11 mouse cellular contexts compared by ENCODE assay signal in the genomic region with DNA sequence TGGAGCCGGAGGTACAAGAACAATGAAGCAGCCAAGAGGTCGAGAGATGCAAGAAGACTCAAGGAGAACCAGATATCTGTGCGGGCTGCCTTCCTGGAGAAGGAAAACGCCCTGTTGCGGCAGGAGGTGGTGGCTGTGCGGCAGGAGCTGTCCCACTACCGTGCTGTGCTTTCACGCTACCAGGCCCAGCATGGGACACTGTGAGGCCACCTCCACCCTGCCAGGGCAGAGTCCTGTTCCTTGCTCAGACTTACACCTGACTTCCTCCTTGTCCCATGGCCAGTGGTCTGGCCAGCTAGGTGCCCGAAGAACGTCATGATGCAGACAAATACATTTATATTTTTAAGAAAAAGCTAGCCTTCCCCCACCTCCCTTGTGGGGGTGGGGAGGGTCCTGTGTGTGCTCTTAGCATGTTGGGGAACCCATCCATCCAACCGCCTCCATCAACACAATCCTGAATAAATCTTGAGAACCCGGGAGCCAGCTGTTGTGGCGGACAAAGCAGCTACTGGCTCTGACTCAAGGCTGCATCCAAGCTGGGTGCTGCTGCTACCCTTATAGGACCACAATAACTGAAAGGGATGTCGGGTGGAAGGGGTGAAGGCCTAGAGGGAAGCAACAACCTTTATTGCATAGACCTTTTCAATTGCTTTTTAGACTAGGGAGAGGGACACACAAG. TPM values are rescaled to one million over a fixed set of nuclear protein-coding genes. Genes with fewer than 3 reads are reported as not detected.
DNase-seq lines count a peak whose midpoint lies in the region; ATAC-seq and TF ChIP-seq lines count a peak whose summit lies in the region.
"Had no signal": no experiment of that assay in that cellular context is flagged by ENCODE, and none has a peak within 500 bp of the region (broad histone marks: within the 10 kb centered on the region; RNA-seq: fewer than 3 reads in every experiment).

No protein-coding gene starts in this region.

- 62% methylated on average over 14 of the region's 14 CpGs for WGBS in intestine, embryonic 16.5 days
- 44% methylated on average over 14 of the region's 14 CpGs for WGBS in small intestine, adult 2 months
- 63% methylated on average over 14 of the region's 14 CpGs for WGBS in lung, postnatal 0 days

- peak; percentile 63 for DNase-seq in cerebellum, adult 9-11 months
- DNase-seq in cerebellum, postnatal 36 days, result no peak
- no peak for DNase-seq in testis, postnatal 10 days (ENCODE audit: low spot score)
- DNase-seq in urinary bladder, adult 2 months (ENCODE audit: low spot score), result no peak
- no peak for DNase-seq in lung, postnatal 0 days (ENCODE audit: low spot score)
- DNase-seq: heart, postnatal 36 days had no signal

- no peak for TF ChIP-seq CTCF in testis, adult 2 months (IDR thresholded peaks at IDR 0.05; ENCODE audit: control insufficient read depth, insufficient read depth, insufficient replicate concordance, low read depth, low read length)
- no peak for TF ChIP-seq CTCF in small intestine, adult 2 months (IDR thresholded peaks at IDR 0.05; ENCODE audit: extremely low read depth, insufficient read length, insufficient replicate concordance, low read depth, low read length)
- no peak for TF ChIP-seq CTCF in lung, postnatal 0 days (IDR thresholded peaks at IDR 0.05)

- no peak for ATAC-seq in intestine, embryonic 16.5 days
- ATAC-seq in lung, postnatal 0 days, result no peak

- H3K4me2 ChIP-seq in intestine, embryonic 16.5 days (ENCODE audit: low read depth, low read length), result no peak overlapping the region; the same call in 1 of the 2 replicates
- H3K4me2 ChIP-seq in lung, postnatal 0 days (replicated peaks; ENCODE audit: low read depth, low read length), result no peak overlapping the region
- H3K4me2 ChIP-seq: liver, embryonic 15.5 days had no signal

- peaks cover 4% of the 10 kb centered on the region for H3K36me3 ChIP-seq in testis, adult 2 months (ENCODE audit: control insufficient read depth, insufficient read depth, low read length)
- peaks cover 22% of the 10 kb centered on the region for H3K36me3 ChIP-seq in intestine, embryonic 16.5 days (ENCODE audit: control insufficient read depth, insufficient read depth, low read length)
- peaks cover 51% of the 10 kb centered on the region for H3K36me3 ChIP-seq in small intestine, adult 2 months (ENCODE audit: control insufficient read depth, insufficient read depth, low read length)
- peaks cover 17% of the 10 kb centered on the region for H3K36me3 ChIP-seq in lung, postnatal 0 days (ENCODE audit: insufficient read depth, low read length)

- no peak overlapping the region for H3K4me3 ChIP-seq in testis, adult 2 months (ENCODE audit: control insufficient read depth, low read depth, low read length)
- H3K4me3 ChIP-seq in intestine, embryonic 16.5 days (ENCODE audit: low read length), result no peak overlapping the region
- H3K4me3 ChIP-seq in small intestine, adult 2 months (ENCODE audit: low read depth, low read length), result no peak overlapping the region
- no peak overlapping the region for H3K4me3 ChIP-seq in lung, postnatal 0 days (ENCODE audit: low read depth, low read length)
- H3K4me3 ChIP-seq: liver, embryonic 15.5 days; neural tube, embryonic 12.5 days had no signal

- H3K9ac ChIP-seq in intestine, embryonic 16.5 days (ENCODE audit: low read depth, low read length), result no peak overlapping the region
- H3K9ac ChIP-seq in lung, postnatal 0 days (replicated peaks; ENCODE audit: low read depth), result no peak overlapping the region
- H3K9ac ChIP-seq: liver, embryonic 15.5 days; neural tube, embryonic 12.5 days had no signal

- TF ChIP-seq EP300 in lung, postnatal 0 days (IDR thresholded peaks at IDR 0.05), result no peak

- peaks cover 57% of the 10 kb centered on the region for H3K4me1 ChIP-seq in testis, adult 2 months (ENCODE audit: control insufficient read depth, insufficient read depth, low read length)
- H3K4me1 ChIP-seq in intestine, embryonic 16.5 days (ENCODE audit: control insufficient read depth, insufficient read depth, low read length), result peaks cover 57% of the 10 kb centered on the region
- peaks cover 43% of the 10 kb centered on the region for H3K4me1 ChIP-seq in small intestine, adult 2 months (ENCODE audit: control insufficient read depth, insufficient read depth, insufficient read length, low read length)
- H3K4me1 ChIP-seq in lung, postnatal 0 days (ENCODE audit: insufficient read depth, low read depth, low read length), result peaks cover 26% of the 10 kb centered on the region

- peak; percentile 2; the same call in 1 of the 2 replicates for TF ChIP-seq POLR2A in testis, adult 2 months (IDR thresholded peaks at IDR 0.05; ENCODE audit: control insufficient read depth, low read depth, low read length)
- 0 out of 2 replicates have a peak, but pooled peaks have one; percentile 22 for TF ChIP-seq POLR2A in small intestine, adult 2 months (IDR thresholded peaks at IDR 0.05; ENCODE audit: low read depth, low read length)

- no peaks in the 10 kb centered on the region for H3K9me3 ChIP-seq in intestine, embryonic 16.5 days (ENCODE audit: control insufficient read depth, low read length)
- H3K9me3 ChIP-seq in lung, postnatal 0 days (ENCODE audit: low read length), result no peaks in the 10 kb centered on the region
- H3K9me3 ChIP-seq: liver, embryonic 15.5 days; neural tube, embryonic 12.5 days had no signal

- no peak overlapping the region; the same call in 1 of the 2 replicates for H3K27ac ChIP-seq in testis, adult 2 months (ENCODE audit: control insufficient read depth, insufficient read depth, low read depth, low read length)
- peak overlapping the region; percentile 55 for H3K27ac ChIP-seq in intestine, embryonic 16.5 days (ENCODE audit: low read length)
- peak overlapping the region; percentile 100 for H3K27ac ChIP-seq in small intestine, adult 2 months (ENCODE audit: insufficient read depth, low read depth, low read length)
- H3K27ac ChIP-seq in lung, postnatal 0 days (ENCODE audit: low read length), result no peak overlapping the region
- H3K27ac ChIP-seq: liver, embryonic 15.5 days; neural tube, embryonic 12.5 days had no signal

- no peaks in the 10 kb centered on the region for H3K27me3 ChIP-seq in testis, adult 2 months (ENCODE audit: control insufficient read depth, insufficient read depth, low read length)
- H3K27me3 ChIP-seq in intestine, embryonic 16.5 days (replicated peaks; ENCODE audit: control insufficient read depth, insufficient read depth, low read length), result no peaks in the 10 kb centered on the region
- H3K27me3 ChIP-seq in small intestine, adult 2 months (ENCODE audit: control insufficient read depth, insufficient read depth, low read length), result no peaks in the 10 kb centered on the region
- no peaks in the 10 kb centered on the region for H3K27me3 ChIP-seq in lung, postnatal 0 days (replicated peaks; ENCODE audit: insufficient read depth, low read length)
- H3K27me3 ChIP-seq: liver, embryonic 15.5 days; neural tube, embryonic 12.5 days had no signal

RNA-seq across cellular contexts. Expression of a gene that starts 4.9 kb away (rescaled TPM):
- 11.2 and 12.9 TPM in 2 replicates for polyA plus RNA-seq in testis, adult 2 months (2012; rRNA removed)
- 2.3 and 3.2 TPM in 2 replicates for polyA plus RNA-seq in intestine, embryonic 16.5 days (2015; fragmentation: Nextera tagmentation; extraction: Ambion mirVana)
- 8.9 and 13.1 TPM in 2 replicates for polyA plus RNA-seq in small intestine, adult 2 months (2012; rRNA removed)
- polyA plus RNA-seq in urinary bladder, adult 2 months (2012; rRNA removed), result 335 and 503 TPM in 2 replicates
- 6.8 and 9.4 TPM in 2 replicates for polyA plus RNA-seq in lung, postnatal 0 days (2015; fragmentation: Nextera tagmentation; extraction: Ambion mirVana)

RNA-seq across cellular contexts. Expression of a gene that starts 5.4 kb away (rescaled TPM):
- polyA plus RNA-seq in testis, adult 2 months (2012; rRNA removed), result 517 and 652 TPM in 2 replicates
- polyA plus RNA-seq in intestine, embryonic 16.5 days (2015; fragmentation: Nextera tagmentation; extraction: Ambion mirVana), result 1,070 and 1,157 TPM in 2 replicates
- 820 and 1,370 TPM in 2 replicates for polyA plus RNA-seq in small intestine, adult 2 months (2012; rRNA removed)
- 594 and 906 TPM in 2 replicates for polyA plus RNA-seq in urinary bladder, adult 2 months (2012; rRNA removed)
- 720 and 782 TPM in 2 replicates for polyA plus RNA-seq in lung, postnatal 0 days (2015; fragmentation: Nextera tagmentation; extraction: Ambion mirVana)

RNA-seq across cellular contexts. Expression of a gene that starts 8.0 kb away (rescaled TPM):
- polyA plus RNA-seq in testis, adult 2 months (2012; rRNA removed), result 33.4 and 34.6 TPM in 2 replicates
- 55.6 and 59.2 TPM in 2 replicates for polyA plus RNA-seq in intestine, embryonic 16.5 days (2015; fragmentation: Nextera tagmentation; extraction: Ambion mirVana)
- 87.3 and 164 TPM in 2 replicates for polyA plus RNA-seq in small intestine, adult 2 months (2012; rRNA removed)
- 22.1 and 25.6 TPM in 2 replicates for polyA plus RNA-seq in urinary bladder, adult 2 months (2012; rRNA removed)
- 17.9 and 18.2 TPM in 2 replicates for polyA plus RNA-seq in lung, postnatal 0 days (2015; fragmentation: Nextera tagmentation; extraction: Ambion mirVana)

RNA-seq across cellular contexts. Expression of a gene that starts 10.2 kb away (rescaled TPM):
- 2.3 and 3.3 TPM in 2 replicates for polyA plus RNA-seq in testis, adult 2 months (2012; rRNA removed)
- polyA plus RNA-seq in intestine, embryonic 16.5 days (2015; fragmentation: Nextera tagmentation; extraction: Ambion mirVana), result 4.1 and 5.3 TPM in 2 replicates
- 2.1 and 2.3 TPM in 2 replicates for polyA plus RNA-seq in small intestine, adult 2 months (2012; rRNA removed)
- 25.0 and 29.8 TPM in 2 replicates for polyA plus RNA-seq in urinary bladder, adult 2 months (2012; rRNA removed)
- polyA plus RNA-seq in lung, postnatal 0 days (2015; fragmentation: Nextera tagmentation; extraction: Ambion mirVana), result 1.5 and 2.4 TPM in 2 replicates

RNA-seq across cellular contexts. Expression of a gene that starts 11.2 kb away (rescaled TPM):
- polyA plus RNA-seq in testis, adult 2 months (2012; rRNA removed), result 145 and 176 TPM in 2 replicates
- 30.9 and 34.2 TPM in 2 replicates for polyA plus RNA-seq in intestine, embryonic 16.5 days (2015; fragmentation: Nextera tagmentation; extraction: Ambion mirVana)
- polyA plus RNA-seq in small intestine, adult 2 months (2012; rRNA removed), result 64.5 and 102 TPM in 2 replicates
- 1.3 and 1.5 TPM in 2 replicates for polyA plus RNA-seq in urinary bladder, adult 2 months (2012; rRNA removed)
- polyA plus RNA-seq in lung, postnatal 0 days (2015; fragmentation: Nextera tagmentation; extraction: Ambion mirVana), result 1.7 and 2.3 TPM in 2 replicates

Comparison
In these comparisons a context has a peak if more than half of its experiments do, and no peak if none do; other contexts are left out.
1. H3K27ac ChIP-seq: peak in intestine, embryonic 16.5 days (single experiment) and small intestine, adult 2 months (single experiment); none in testis, adult 2 months (single experiment) and lung, postnatal 0 days (single experiment).
2. RNA of a gene that starts 4.9 kb away (polyA plus RNA-seq): 335 to 503 TPM in urinary bladder, adult 2 months; 8.9 to 13.1 TPM in small intestine, adult 2 months, 11.2 to 12.9 TPM in testis, adult 2 months, 6.8 to 9.4 TPM in lung, postnatal 0 days and 2.3 to 3.2 TPM in intestine, embryonic 16.5 days; every median in the first group is over 10 times any median in the second.